Mouse (Mus musculus) CH12.LX (cell line): ENCODE measurements around the gene Mrpl51.

ENCODE experiments used
- CHD1 ChIP-seq: IDR thresholded peaks from 2 replicates; pipeline ENCODE4 v1.6.1; 2012; ENCODE audit warnings: low read depth, low read length, improper control_type of control experiment, inconsistent platforms
- CTCF ChIP-seq, 2 experiments: IDR thresholded peaks in 1 of 2; conservative IDR thresholded peaks in 1 of 2; 2 replicates each; pipeline ENCODE4 v1.5.1; 2011 to 2012; ENCODE audit warnings: low read depth in 2 of 2, low read length in 2 of 2, improper control_type of control experiment in 1 of 2, inconsistent platforms in 1 of 2, mild to moderate bottlenecking in 1 of 2, moderate library complexity in 1 of 2
- POLR2AphosphoS2 ChIP-seq: IDR thresholded peaks from 2 replicates; pipeline ENCODE4 v1.6.1; 2011; ENCODE audit warnings: low read depth, low read length, improper control_type of control experiment

DNA sequence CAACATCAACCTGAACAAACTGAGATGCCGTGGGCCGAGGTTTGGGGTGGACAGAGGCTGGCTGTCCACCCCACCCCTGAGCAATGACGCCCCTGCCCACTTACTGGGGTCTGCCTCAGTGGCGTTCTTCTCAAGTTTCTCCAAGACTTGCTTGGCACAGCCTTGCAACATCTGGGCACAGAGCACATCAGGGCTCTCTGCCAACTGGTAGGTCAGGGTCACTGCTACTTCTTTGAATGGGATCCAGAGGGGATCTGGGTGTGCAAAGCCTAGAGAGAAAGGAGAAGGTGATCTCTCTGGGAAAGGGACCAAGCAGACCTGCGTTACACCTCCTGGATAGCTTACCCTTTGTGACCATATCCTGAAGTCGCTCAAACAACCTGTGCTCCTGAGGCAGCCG lies 18.3 kb upstream of the Mrpl51 start:
- no peak for TF ChIP-seq CHD1
- no peak for TF ChIP-seq CTCF (conservative IDR thresholded peaks at IDR 0.05 in 1 of 2, IDR thresholded peaks at IDR 0.05 in 1 of 2; ENCODE audit: low read depth in 2 of 2, low read length in 2 of 2)
- no peak for TF ChIP-seq POLR2AphosphoS2
